Mouse (Mus musculus): ENCODE results near the gene Fkbp10.

The Fkbp10 gene

DNA sequence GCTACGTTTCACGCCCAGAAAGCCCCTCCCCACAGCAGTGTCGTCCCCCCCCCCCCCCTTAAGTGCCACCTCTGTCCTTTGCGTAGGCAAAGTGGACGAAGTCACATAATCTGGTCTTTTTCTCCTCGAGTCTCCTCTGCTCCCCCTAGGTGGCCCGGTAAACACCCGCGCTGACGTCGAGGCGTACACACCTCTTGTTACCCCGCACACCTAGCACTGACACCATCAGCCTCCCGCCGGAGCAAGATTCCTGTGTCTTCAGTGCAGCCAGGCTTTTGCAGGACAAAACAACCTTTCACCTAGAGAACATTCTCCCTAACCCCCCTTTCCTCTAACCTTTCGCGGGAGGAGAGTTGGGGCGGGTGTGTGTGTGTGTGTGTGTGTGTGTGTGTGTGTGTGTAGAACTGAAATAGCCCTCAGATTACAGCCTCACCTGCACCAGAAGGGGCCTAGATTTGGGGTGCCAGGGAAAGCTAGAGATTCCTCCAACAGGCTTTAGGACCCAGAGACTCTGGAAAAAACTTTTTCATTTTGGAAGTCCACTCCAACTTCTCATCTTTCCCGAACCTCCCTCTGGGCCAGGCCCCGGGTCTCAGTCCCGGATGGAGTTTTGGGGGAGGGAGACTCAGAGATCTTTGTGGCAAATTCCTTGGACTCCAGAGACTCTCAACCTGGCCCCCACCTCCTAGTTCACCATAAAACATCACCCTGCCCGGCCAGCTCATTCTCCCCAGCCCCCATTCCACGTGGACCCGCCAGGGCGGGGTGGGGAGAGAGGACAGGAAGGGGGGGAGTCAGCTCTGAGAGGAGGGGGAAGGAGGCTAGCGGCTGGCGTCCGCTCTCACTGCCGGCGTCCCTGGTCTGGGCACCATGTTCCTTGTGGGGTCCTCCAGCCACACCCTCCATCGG lies at the start of gene Fkbp10:
TSS of gene Fkbp10 (plus strand) at position 784 of the 909 bp plus-strand sequence.
- in situ Hi-C loops (cut with MboI; ENCODE audit: low sequenced_read_pairs) = no loop called here

DNA sequence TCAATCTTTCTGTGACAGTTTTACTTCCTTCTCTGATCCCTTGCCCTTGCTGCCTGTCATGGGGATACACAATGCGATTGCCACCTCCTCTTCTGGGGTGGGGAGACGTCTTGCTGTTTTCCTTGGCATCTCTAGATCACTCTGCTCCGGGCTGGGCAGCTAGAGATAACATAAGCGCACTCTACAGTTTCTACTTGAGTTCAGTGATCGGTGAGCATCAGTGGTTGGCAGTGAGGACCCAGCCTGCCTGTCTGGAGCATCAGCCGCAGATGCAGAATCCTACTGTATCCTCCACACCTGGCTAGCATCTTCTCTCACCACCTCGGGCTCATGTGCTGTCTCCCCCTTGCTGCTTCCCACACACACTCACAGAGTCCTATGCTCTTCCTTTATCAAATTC lies 46.4 kb upstream of the Fkbp10 start:
- in situ Hi-C loops (cut with MboI; ENCODE audit: low sequenced_read_pairs) = no loop called here

GRCm38 (mm10) chr11:100369822-100370221 lies 45.7 kb upstream of the Fkbp10 start:
- in situ Hi-C loops (cut with MboI; ENCODE audit: low sequenced_read_pairs) = loop anchor here (5.0 kb wide), 1 partner anchor 37 kb away; no protein-coding TSS in a partner anchor

- in situ Hi-C loops (cut with MboI; ENCODE audit: low sequenced_read_pairs) = loop anchor here (5.0 kb wide), 1 partner anchor 35 kb away; no protein-coding TSS in a partner anchor
Measured at GRCm38 (mm10) chr11:100371981-100372558, 43.4 kb upstream of the Fkbp10 start.

DNA sequence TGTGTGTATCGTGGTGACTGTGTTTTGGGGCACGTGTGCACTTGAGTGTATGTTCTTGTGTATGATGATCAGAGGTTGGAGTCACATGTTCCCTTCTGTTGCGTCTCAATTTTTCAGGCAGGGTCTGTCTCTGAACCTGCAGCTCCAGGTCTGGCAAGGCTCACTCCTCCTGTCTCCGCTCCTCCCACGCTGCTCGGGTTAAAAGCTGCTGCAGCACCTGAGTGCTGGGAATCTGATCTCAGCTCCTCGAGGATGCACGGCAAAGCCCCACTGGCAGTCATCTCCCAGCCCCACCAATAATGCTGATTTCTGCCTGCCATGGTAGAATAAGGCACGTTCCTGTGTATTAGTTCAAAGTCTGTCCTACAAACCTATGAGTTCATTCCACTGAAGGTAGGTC lies 40.4 kb upstream of the Fkbp10 start:
- in situ Hi-C loops (cut with MboI; ENCODE audit: low sequenced_read_pairs) = no loop called here

GRCm38 (mm10) chr11:100376005-100376404 lies 39.5 kb upstream of the Fkbp10 start:
- in situ Hi-C loops (cut with MboI; ENCODE audit: low sequenced_read_pairs) = no loop called here

- in situ Hi-C loops (cut with MboI; ENCODE audit: low sequenced_read_pairs) = no loop called here
Measured at GRCm38 (mm10) chr11:100376746-100377389, 38.6 kb upstream of the Fkbp10 start.

GRCm38 (mm10) chr11:100377989-100378388 lies 37.5 kb upstream of the Fkbp10 start:
- in situ Hi-C loops (cut with MboI; ENCODE audit: low sequenced_read_pairs) = no loop called here

DNA sequence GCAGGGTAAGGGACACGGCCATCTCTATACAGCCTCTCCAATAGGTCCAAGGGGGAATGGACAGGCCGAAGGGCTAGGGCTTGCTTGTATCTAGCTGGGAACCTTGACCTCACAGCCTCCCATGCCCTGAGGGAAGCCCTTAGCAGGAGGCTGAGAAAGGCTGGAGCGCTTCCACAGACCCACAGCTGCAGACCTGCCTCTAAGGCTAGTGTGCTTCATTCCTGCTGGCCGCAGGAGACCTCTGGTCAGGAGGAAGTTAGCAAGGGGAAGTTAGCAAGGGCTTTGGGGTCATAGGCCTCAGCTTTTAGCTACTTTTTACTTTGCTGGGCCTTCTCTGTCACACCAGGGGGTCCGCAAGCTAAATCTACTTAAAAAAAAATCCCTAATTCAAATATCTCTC lies 37.1 kb upstream of the Fkbp10 start:
- in situ Hi-C loops (cut with MboI; ENCODE audit: low sequenced_read_pairs) = no loop called here

- in situ Hi-C loops (cut with MboI; ENCODE audit: low sequenced_read_pairs) = no loop called here
Measured at GRCm38 (mm10) chr11:100379311-100379710, 36.2 kb upstream of the Fkbp10 start.

DNA sequence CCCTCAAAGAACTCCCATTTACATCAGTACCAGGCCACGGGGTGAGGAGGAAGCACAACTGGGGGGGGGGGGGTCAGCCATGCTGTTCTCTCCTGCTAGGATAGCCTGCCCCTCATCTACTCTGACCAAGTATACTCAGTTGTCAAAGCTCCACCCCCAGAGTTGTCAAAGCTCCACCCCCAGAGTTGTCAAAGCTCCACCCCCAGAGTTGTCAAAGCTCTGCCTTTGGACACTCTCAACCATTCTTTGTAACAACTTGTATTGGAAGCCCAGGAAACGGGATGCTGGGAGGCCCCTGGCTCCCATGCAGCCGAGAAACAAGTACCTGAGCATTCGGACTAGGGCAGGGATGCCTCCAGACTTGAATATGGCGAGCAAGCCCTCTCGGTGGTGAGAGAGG lies 32.8 kb upstream of the Fkbp10 start:
- in situ Hi-C loops (cut with MboI; ENCODE audit: low sequenced_read_pairs) = no loop called here

DNA sequence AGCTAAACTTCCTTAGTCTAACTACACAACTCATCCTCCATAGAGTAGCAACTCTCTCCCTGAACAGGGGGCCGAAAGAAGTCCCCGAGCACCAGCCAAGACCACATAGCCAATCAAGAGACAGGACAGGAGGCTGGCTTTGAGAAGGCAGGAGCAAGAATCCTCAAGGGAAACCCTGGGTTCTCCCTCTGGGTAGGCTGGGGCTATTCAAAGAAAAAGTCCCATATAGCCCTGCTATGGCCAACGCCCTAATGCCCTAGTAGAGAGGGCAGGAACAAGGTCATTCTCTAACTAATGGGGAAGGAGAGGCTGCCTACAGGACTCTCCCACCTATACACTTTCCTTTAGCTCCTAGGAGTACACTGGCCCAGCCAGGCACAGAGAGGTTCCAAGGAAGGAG lies 30.5 kb upstream of the Fkbp10 start:
- in situ Hi-C loops (cut with MboI; ENCODE audit: low sequenced_read_pairs) = no loop called here

GRCm38 (mm10) chr11:100386586-100386985 lies 28.9 kb upstream of the Fkbp10 start:
- in situ Hi-C loops (cut with MboI; ENCODE audit: low sequenced_read_pairs) = no loop called here

DNA sequence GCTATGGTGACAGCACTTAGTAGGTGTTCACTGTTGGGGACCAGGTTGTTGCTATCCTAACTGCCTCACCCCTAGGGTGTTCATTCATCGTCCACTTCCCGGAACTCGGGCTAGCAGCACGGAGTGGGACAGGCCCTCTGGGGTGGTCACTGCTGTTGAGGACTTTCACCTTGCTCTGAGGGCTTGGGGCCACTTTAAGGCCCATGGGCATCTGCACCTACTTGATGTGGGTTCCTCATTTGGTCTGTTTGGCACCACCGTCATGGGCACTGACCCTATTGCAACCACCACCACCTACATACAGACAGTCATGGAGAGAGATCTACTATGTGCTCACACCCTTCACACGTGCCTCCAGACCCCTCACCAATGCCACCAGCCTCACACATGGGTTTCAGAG lies 28.4 kb upstream of the Fkbp10 start:
- in situ Hi-C loops (cut with MboI; ENCODE audit: low sequenced_read_pairs) = no loop called here

- in situ Hi-C loops (cut with MboI; ENCODE audit: low sequenced_read_pairs) = no loop called here
Measured at GRCm38 (mm10) chr11:100387589-100388375, 27.7 kb upstream of the Fkbp10 start.

- in situ Hi-C loops (cut with MboI; ENCODE audit: low sequenced_read_pairs) = no loop called here
Measured at GRCm38 (mm10) chr11:100388588-100388987, 26.9 kb upstream of the Fkbp10 start.

GRCm38 (mm10) chr11:100389931-100390445 lies 25.5 kb upstream of the Fkbp10 start:
- in situ Hi-C loops (cut with MboI; ENCODE audit: low sequenced_read_pairs) = no loop called here

- in situ Hi-C loops (cut with MboI; ENCODE audit: low sequenced_read_pairs) = no loop called here
Measured at GRCm38 (mm10) chr11:100391081-100391883, 24.2 kb upstream of the Fkbp10 start.

DNA sequence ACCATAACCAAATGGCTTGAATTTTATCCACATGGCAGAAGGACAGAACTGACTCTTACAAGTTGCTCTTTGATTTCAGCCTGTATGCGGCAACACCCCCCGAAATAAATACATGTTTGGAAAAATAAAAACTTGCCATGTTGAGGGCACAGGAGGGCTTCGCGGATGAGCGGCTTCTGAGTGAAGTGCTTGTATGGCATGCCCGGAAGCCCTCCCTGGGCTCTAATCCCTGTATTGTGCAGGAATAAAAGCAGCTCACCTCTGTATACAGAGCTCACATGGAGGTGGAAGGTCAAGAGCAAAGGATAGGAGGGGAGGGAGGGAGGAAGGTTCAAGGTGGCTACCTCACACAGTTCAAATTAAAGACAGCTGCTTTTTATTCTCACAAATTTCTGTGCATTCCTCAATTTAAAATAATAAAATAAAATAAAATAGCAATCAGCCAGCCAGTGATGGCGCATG lies 23.6 kb upstream of the Fkbp10 start:
- in situ Hi-C loops (cut with MboI; ENCODE audit: low sequenced_read_pairs) = no loop called here

GRCm38 (mm10) chr11:100392958-100393357 lies 22.5 kb upstream of the Fkbp10 start:
- in situ Hi-C loops (cut with MboI; ENCODE audit: low sequenced_read_pairs) = no loop called here
